Mouse (Mus musculus) frontal cortex, adult 2 months (tissue): ENCODE data around the gene Gng3. TPM values are rescaled to one million over a fixed set of nuclear protein-coding genes. Genes with fewer than 3 reads are reported as not detected.
"Not testable (repeated sequence)": the region's sequence is repeated elsewhere in the genome, so short reads cannot be mapped to it uniquely, and the experiment has no call there.

Experiments used
- DNase-seq, 2 experiments: peaks; one replicate each; pipeline ENCODE4 v3.0.0; 2022; ENCODE audit warnings: low spot score in 1 of 2; ENCODE audit errors: extremely low spot score in 1 of 2
- polyA plus RNA-seq: library from polyadenylated mRNA; depleted of rRNA; stranded (reverse); fragments of >200 nt; gene quantifications from 2 replicates; pipeline ENCODE4 v1.2.3, GENCODE M21; 2012

Gng3 gene
- polyA plus RNA-seq, 1 experiment, result 248 TPM

GRCm38 (mm10) chr19:8848356-8848755 is 9.4 kb upstream of the Gng3 start:
- no peak for DNase-seq

DNA sequence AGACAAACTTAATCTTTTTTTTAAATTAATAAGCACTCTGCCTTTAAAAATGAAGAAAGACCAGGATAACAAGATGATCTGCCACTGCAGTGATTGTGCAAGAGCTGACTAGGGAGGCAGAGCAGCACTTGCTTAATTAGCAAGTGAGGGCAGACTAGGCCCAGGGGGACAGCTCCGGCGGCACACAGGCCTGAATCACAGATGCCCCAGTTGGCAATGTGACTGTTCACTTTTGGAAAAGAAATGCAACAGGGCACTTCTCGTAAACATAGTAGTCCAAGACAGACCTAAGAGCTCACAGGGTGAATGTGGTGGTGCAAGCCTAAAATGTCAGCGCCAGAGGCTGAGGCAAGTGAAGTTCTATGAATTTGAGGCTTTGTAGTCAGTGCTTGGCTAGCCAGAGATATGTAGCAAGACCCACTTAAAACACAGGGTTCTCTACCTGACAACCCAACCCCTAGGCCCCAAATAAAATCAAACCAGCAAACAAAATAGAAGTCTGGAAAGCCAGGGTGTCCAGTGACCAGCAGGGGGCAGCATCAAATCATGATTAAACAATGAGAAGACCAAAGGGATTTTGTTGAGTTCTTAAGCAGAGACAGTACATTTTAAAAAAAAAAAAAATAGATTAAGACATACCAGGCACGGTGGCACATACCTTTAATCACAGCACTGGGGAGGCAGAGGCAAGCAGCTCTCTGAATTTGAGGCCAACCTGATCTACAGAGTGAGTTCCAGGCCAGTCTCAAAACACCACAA is 5.6 kb upstream of the Gng3 start:
- DNase-seq, result peak in 1 of 2 experiments; percentile 91

DNA sequence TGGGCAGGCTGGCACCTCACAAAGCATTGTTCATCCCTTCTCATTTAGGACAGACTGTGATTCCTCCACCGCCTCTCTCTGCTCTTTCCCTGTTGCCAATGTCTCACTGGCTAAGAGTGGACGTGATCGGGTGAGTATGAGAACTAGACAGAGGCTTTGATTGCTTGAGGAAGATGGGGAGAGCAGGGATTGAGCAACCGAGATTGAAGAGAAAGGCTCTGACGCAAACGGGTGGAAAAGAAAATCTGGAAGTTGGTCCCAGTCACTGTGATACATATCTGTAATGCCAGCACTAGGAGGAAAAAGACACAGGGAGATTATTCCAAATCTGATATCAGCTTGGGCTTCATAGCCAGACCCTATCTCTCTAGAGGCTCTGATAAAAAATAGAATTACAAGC is 4.0 kb upstream of the Gng3 start:
- no peak for DNase-seq

- DNase-seq, result no peak
Measured at GRCm38 (mm10) chr19:8841012-8841411, 2.0 kb upstream of the Gng3 start.

DNA sequence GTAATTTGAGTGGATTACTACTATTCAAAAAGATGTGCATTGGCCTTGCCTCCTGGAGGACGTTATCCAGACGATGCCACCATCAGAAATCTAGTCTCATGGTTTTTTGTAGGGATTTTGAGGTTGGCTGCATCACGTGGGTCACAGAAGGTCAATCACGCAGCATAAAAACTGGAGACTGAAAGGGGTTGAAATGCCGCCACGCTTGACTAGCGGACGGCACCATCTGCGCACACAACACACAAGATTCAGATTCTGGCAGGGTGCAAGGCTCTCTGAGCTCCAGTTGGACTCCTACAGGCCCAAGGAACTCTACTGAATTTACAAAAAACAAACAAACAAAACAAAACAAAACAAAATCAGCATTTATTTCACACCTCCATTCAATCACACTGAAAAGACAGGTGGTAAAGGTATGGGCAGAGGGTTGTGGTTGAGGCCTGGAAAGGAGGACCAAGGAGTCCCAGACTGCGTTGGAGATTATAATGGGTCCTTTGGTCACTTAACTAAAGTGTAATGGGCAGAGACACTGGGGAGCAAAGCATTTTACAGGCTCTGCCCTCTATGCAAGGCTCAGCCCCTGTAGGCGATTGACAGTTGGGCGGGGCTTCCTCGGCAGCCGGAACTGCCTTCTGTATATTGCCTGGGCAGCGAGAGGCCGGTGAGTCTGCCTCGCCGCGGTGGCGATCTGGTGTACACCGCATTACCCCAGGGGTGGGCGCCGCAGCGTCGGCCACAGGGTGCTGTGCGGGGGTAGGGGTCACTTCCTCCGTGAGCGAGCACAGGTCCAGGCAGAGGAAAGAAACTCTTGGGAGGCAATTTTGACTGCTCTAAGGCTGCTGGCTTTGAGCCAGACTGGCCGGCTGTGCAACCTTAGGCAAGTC is 1.2 kb upstream of the Gng3 start:
- DNase-seq, result peak in 1 of 2 experiments; percentile 78

DNA sequence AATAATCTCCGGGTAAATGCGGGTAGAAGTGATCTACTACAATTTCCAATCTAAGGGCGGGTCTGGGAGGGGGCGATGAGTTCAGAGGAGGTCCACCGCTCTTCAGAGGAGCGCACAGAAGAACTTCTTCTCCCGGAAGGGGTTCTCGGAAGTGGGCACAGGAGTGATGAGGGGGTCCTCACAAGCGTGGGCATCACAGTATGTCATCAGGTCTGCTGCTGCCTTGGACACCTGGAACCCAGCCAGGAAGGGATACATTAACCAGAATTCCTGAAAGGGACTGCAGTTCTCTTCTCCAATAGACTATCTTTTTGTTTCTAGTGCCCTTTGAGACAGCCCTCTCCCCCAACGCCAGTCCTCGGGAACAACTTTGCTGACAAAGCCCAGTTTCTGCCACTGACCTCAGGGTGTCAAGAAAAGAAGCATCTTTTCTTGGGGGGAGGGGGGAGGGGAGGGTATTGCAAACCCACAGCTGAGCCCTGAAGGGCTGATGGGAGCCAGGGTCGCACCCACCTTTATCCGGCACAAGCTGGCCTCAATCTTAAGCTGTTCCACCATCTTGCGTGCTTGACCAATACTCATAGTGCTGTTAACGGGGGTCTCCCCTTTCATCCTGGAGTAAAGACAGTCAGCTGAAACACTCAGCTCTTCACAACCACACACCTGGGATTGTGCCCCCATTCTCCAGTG is 808 bp downstream of the Gng3 start:
- no peak for DNase-seq

- DNase-seq, result peak; percentile 76 to 87
Measured at GRCm38 (mm10) chr19:8837251-8837791, 1.7 kb downstream of the Gng3 start, which contains the start of gene Bscl2. Gene Bscl2 (plus strand): TSS chr19:8837467.

GRCm38 (mm10) chr19:8836327-8836726 is 2.7 kb downstream of the Gng3 start:
- DNase-seq, result not testable (repeated sequence)

GRCm38 (mm10) chr19:8832971-8833370 is 6.0 kb downstream of the Gng3 start:
- DNase-seq, result no peak

- no peak for DNase-seq
Measured at GRCm38 (mm10) chr19:8831262-8831661, 7.7 kb downstream of the Gng3 start.

DNA sequence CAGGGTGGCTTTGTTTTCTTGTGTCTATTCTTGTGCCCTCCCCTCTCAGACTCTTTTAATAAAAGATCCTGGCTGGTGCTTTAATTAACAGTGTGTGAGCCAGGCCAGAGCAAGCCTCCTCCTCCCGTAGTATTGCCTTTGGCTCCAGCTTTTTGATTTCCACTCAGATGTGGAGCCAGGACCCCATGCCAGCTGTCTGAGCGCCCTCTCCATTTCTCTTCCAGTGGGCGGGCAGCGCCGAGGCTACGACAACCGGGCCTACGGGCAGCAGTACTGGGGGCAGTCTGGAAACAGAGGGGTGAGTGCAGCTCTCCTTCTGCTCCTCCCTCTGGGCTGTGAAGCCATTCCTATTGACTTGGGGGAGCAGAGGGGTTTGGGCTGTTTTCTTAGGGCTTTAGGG is 8.3 kb downstream of the Gng3 start:
- DNase-seq, result no peak

GRCm38 (mm10) chr19:8829660-8830059 is 9.3 kb downstream of the Gng3 start, which contains the start of gene AC129217.1:
Gene AC129217.1 (plus strand): TSS chr19:8829773.
- DNase-seq, result no peak

GRCm38 (mm10) chr19:8822696-8823095 is 16.3 kb downstream of the Gng3 start:
- no peak for DNase-seq

- DNase-seq, result no peak
Measured at GRCm38 (mm10) chr19:8821146-8821545, 17.8 kb downstream of the Gng3 start.

DNA sequence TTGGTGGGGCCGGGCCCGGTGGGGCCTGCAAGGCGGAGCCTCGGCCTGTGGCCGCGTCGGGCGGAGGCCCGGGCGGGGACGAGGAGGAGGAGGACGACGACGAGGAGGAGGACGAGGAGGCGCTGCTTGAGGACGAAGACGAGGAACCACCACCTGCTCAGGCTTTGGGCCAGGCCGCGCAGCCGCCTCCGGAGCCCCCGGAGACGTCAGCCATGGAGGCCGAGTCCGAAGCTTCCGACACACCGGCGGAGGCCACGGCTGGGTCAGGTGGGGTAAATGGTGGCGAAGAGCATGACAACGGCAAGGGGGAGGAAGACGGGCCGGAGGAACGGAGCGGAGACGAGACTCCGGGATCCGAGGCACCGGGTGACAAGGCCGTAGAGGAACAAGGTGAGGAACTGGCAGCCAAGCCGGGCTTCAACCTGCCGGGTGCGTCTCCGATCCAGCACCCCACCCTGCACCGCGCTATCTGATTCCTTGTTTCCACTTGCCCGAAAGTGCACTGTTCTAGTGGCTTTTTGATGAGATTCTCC is 18.5 kb downstream of the Gng3 start:
- no peak for DNase-seq

- DNase-seq, result peak; percentile 97 to 99
Measured at GRCm38 (mm10) chr19:8819596-8820423, 19.2 kb downstream of the Gng3 start, which contains the start of gene Hnrnpul2. Gene Hnrnpul2 (plus strand): TSS chr19:8820010.

GRCm38 (mm10) chr19:8818801-8819595 is 20.0 kb downstream of the Gng3 start, which contains the start of gene Ttc9c:
Gene Ttc9c (minus strand): TSS chr19:8819333.
- DNase-seq, result peak; percentile 98 to 99

- no peak for DNase-seq
Measured at GRCm38 (mm10) chr19:8818301-8818798, 20.6 kb downstream of the Gng3 start.
